Mouse (Mus musculus) limb, embryonic 13.5 days (tissue): Measurements from ENCODE around the gene Ptprg. TPM values are rescaled to one million over a fixed set of nuclear protein-coding genes. Genes with fewer than 3 reads are reported as not detected.

ENCODE experiments used
- ATAC-seq: fragments of 200-750 bp; cut with Nextera tagmentation; 2 replicates; pipeline ENCODE4 v1.8.0; 2017; ENCODE audit warnings: low read depth, moderate number of reproducible peaks, moderate TSS enrichment; ENCODE audit not compliant: low FRiP score
- H3K27ac ChIP-seq: fragments of 300-500 bp; sonication (generic); 2 replicates; pipeline ENCODE4 v1.5.1; 2015; ENCODE audit warnings: inconsistent platforms, mild to moderate bottlenecking, moderate library complexity
- H3K27me3 ChIP-seq: fragments of 300-500 bp; sonication (generic); 2 replicates; pipeline ENCODE4 v1.6.1; 2015; ENCODE audit warnings: mild to moderate bottlenecking, inconsistent platforms
- H3K36me3 ChIP-seq: fragments of 300-500 bp; sonication (generic); 2 replicates; pipeline ENCODE4 v1.6.1; 2015; ENCODE audit warnings: inconsistent platforms, mild to moderate bottlenecking, moderate library complexity
- H3K4me1 ChIP-seq: fragments of 300-500 bp; sonication (generic); 2 replicates; pipeline ENCODE4 v1.6.1; 2015; ENCODE audit warnings: inconsistent platforms
- H3K4me2 ChIP-seq: fragments of 300-500 bp; sonication (generic); replicated peaks from 2 replicates; pipeline ENCODE4 v1.6.1; 2015; ENCODE audit warnings: inconsistent platforms, mild to moderate bottlenecking, moderate library complexity
- H3K4me3 ChIP-seq: fragments of 300-500 bp; sonication (generic); 2 replicates; pipeline ENCODE4 v1.5.1; 2015; ENCODE audit warnings: moderate library complexity, mild to moderate bottlenecking, inconsistent platforms
- H3K9ac ChIP-seq: fragments of 300-500 bp; sonication (generic); 2 replicates; pipeline ENCODE4 v1.6.1; 2015; ENCODE audit warnings: mild to moderate bottlenecking, inconsistent platforms
- H3K9me3 ChIP-seq: fragments of 300-500 bp; sonication (generic); 2 replicates; pipeline ENCODE4 v1.6.1; 2016; ENCODE audit warnings: inconsistent platforms
- WGBS: fragments of 180-500 bp; shearing (Covaris S2); methylation state at CpG from one replicate; pipeline ENCODE4 v1.1.7; 2015; 5-methylcytosine and 5-hydroxymethylcytosine counted together
- polyA plus RNA-seq: library from polyadenylated mRNA; unstranded; fragments of >200 nt; fragmentation: Nextera tagmentation; extraction: Ambion mirVana; gene quantifications from 2 replicates; pipeline ENCODE4 v1.2.1, GENCODE M21; 2015

Gene Ptprg
- polyA plus RNA-seq, 1 experiment from 2014 or later = 38.4 TPM

DNA sequence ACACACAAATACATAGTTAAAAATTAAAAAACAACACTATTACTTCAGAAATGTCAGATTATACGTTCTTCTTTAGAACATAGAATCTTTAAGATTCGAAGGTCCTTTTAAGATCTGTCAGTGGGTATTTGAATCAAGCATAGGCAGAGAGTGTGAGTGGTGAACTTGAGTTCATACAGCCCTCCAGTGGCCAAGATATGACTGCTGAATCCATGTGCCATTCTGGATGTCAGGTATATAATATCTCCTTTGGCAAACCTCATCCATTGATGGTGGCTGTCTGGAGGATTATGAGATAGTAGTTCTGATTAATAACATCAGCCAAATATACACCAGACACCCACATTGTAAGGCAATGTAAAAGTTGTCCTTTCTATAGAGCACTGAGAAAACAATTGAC lies 266.0 kb downstream of the Ptprg start:
- ATAC-seq = no peak
- Histone ChIP-seq H3K27me3 (no peaks in the 10 kb centered on the region), H3K4me3 (no peak overlapping the region), H3K27ac (no peak overlapping the region), H3K36me3 (no peaks in the 10 kb centered on the region), H3K4me2 (no peak overlapping the region), H3K4me1 (peaks cover 24% of the 10 kb centered on the region), H3K9me3 (no peaks in the 10 kb centered on the region), H3K9ac (no peak overlapping the region)
- whole genome bisulfite sequencing = 84% methylated on average over 2 of the region's 2 CpGs

DNA sequence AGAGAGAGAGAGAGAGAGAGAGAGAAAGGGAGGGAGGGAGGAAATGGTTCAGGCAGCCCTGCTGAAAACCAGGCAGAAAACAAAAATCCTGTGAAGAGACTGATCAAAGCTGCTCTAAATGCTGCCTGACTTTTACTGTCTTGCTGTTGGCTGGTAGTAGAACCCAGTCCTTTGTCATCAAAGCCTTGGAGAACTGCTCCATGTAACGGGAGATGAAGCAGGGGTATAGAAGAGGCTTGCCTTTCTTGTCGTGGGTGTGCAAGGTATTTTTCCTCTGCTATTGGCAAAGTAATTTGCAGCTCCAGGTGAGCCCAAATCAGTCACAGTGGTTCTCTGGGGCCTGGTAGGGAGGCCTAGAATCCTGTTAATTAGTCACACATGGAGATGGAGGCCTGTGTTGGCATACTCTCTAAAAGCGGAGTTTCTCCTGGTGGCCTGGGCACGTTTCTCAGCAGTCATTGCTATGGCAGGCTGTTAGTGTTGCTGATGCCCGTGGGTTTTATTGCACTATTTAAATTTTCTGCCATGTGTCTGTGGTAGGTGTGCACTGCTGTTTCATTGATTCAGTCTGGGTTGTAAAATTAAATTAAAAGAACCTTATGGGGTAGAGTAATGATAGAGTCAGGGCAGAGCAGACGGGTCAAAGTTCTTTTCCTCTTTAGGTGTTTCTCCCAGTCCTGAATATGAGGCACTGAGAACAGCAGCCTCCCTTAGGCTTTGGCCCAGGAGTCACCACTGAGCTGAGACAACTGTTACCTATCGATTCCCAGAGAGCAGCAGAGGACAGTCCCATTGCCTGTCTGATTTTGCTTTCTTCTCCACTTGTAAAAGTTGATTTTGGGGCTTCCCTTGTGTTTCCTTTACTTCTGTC lies 269.7 kb downstream of the Ptprg start:
- Histone ChIP-seq H3K9ac (no peak overlapping the region), H3K4me1 (peaks cover 39% of the 10 kb centered on the region), H3K9me3 (no peaks in the 10 kb centered on the region), H3K36me3 (no peaks in the 10 kb centered on the region), H3K4me3 (no peak overlapping the region), H3K27me3 (no peaks in the 10 kb centered on the region), H3K4me2 (peak overlapping the region; percentile 19; the same call in 1 of the 2 replicates), H3K27ac (no peak overlapping the region)
- peak; percentile 62 for ATAC-seq
- 11% methylated on average over 7 of the region's 7 CpGs for WGBS

DNA sequence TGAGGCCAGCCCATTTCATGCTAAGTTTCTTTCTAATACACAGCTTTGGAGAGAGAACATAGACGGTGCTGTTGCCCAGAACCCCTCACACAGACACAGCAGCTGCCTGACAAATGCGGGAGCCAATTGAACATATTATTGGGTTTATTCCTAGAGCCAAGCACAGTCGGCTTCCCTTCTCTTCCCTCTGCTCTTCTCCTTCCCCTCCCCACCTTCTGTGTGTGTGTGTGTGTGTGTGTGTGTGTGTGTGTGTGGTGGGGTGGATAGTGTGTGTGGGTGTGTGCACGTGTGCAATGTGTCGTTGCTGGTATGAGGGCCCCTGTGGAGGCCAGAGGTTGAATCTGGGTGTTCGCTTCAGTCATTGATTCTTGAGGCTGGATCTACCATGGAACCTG lies 270.4 kb downstream of the Ptprg start:
- no peaks in the 10 kb centered on the region for H3K27me3 ChIP-seq
- no peaks in the 10 kb centered on the region for H3K9me3 ChIP-seq
- H3K4me1 ChIP-seq = peaks cover 41% of the 10 kb centered on the region
- H3K36me3 ChIP-seq = no peaks in the 10 kb centered on the region
- 42% methylated on average over 6 of the region's 6 CpGs for WGBS
- H3K4me2 ChIP-seq = no peak overlapping the region
- H3K9ac ChIP-seq = no peak overlapping the region
- H3K4me3 ChIP-seq = no peak overlapping the region
- ATAC-seq = no peak
- H3K27ac ChIP-seq = no peak overlapping the region

DNA sequence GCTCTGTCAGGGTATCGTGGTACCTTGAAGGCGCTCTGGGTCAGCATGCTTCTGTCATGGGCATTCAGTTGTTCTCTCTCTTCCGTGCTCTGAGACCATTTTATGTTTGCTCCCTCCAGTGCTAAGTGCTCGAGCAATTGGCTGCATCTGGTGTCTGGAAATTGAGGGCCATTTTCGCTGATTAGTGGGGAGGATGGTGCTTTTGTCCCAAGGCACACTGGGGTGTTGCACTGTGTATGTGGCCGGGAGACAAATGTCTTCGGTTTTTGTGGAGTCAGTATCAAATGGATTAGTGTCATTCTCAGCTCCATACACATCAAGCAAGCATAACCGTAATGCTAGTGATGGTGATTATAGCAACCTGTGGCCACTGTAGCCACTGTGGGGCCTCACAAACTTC lies 271.6 kb downstream of the Ptprg start:
- Histone ChIP-seq H3K9me3 (no peaks in the 10 kb centered on the region), H3K4me3 (no peak overlapping the region), H3K4me1 (peaks cover 41% of the 10 kb centered on the region), H3K27me3 (no peaks in the 10 kb centered on the region), H3K9ac (no peak overlapping the region), H3K27ac (no peak overlapping the region), H3K4me2 (no peak overlapping the region), H3K36me3 (no peaks in the 10 kb centered on the region)
- ATAC-seq = no peak
- 46% methylated on average over 8 of the region's 8 CpGs for WGBS

DNA sequence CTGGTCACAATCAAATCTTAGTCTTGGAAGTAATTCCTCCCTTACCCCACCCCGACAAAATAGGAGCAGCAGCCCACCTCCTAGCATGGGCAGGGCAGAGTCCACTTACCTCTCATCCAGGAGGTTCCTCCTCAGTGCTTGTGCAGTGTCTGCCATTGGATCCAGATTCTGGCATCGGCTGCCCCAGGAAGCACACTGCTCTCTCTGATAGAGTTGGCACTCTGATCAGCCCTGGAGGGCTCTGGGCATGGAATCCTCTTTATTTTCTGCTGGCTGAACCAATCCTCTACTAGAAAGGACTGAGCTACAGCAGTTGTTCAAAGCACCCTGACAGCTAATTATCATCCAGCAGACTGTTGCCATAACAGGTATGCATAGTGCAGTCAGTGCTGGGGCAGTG lies 272.2 kb downstream of the Ptprg start:
- Histone ChIP-seq H3K27ac (no peak overlapping the region), H3K27me3 (no peaks in the 10 kb centered on the region), H3K9ac (no peak overlapping the region), H3K4me1 (peaks cover 41% of the 10 kb centered on the region), H3K4me3 (no peak overlapping the region), H3K36me3 (no peaks in the 10 kb centered on the region), H3K4me2 (no peak overlapping the region), H3K9me3 (no peaks in the 10 kb centered on the region)
- WGBS = 80% methylated on average over 2 of the region's 2 CpGs
- ATAC-seq = no peak

DNA sequence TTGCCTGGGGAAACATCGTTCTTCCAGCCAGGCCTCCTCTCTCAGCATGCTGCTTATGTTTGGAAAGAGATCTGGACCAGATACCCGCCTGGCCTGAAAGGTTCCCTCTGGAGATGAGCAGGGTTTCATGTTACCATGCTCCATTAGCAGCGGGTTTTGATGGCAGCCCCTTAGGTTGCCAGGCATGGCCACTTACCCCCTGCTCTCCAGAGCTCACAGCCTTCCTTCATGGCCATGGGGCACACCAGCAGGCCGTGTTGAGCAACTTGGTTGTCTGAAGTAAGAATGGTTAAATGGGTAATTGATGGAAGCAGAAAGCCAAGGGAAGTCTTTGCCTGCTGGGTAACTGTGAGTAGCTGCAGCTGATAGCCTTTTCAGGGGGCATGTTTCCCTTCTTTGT lies 274.8 kb downstream of the Ptprg start:
- WGBS = 17% methylated on average over 4 of the region's 4 CpGs

DNA sequence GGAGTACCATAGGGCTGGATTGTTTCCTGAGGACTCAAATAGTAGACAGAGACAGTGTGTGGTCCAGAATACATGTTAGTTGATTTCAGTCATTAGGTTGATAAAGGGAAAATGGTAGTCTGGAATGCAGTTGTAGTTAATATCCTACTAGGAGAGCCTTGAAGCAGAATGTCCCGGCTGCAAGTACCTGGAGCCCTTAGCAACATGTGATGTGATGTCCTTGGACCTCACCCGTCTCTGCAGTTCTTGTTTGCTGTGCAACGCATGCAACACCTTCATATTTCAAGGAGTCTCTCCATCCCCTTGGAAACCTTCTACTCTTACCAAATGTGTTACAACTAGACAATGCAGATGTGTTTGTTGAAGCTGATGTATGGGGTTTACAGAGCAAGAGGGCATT lies 280.3 kb downstream of the Ptprg start:
- Histone ChIP-seq H3K4me3 (no peak overlapping the region), H3K9ac (no peak overlapping the region), H3K4me2 (no peak overlapping the region), H3K27me3 (no peaks in the 10 kb centered on the region), H3K36me3 (no peaks in the 10 kb centered on the region), H3K4me1 (0 out of 2 replicates have a peak, but pooled peaks cover 3% of the 10 kb centered on the region), H3K9me3 (no peaks in the 10 kb centered on the region), H3K27ac (no peak overlapping the region)
- WGBS = 87% methylated on average over 3 of the region's 3 CpGs
- ATAC-seq = no peak

More for the DNA sequence above, 274.8 kb downstream of the Ptprg start:
- Histone ChIP-seq H3K4me2 (no peak overlapping the region), H3K9ac (no peak overlapping the region), H3K27ac (no peak overlapping the region), H3K27me3 (no peaks in the 10 kb centered on the region), H3K36me3 (no peaks in the 10 kb centered on the region), H3K4me1 (peaks cover 29% of the 10 kb centered on the region), H3K4me3 (no peak overlapping the region), H3K9me3 (no peaks in the 10 kb centered on the region)
- ATAC-seq = no peak

DNA sequence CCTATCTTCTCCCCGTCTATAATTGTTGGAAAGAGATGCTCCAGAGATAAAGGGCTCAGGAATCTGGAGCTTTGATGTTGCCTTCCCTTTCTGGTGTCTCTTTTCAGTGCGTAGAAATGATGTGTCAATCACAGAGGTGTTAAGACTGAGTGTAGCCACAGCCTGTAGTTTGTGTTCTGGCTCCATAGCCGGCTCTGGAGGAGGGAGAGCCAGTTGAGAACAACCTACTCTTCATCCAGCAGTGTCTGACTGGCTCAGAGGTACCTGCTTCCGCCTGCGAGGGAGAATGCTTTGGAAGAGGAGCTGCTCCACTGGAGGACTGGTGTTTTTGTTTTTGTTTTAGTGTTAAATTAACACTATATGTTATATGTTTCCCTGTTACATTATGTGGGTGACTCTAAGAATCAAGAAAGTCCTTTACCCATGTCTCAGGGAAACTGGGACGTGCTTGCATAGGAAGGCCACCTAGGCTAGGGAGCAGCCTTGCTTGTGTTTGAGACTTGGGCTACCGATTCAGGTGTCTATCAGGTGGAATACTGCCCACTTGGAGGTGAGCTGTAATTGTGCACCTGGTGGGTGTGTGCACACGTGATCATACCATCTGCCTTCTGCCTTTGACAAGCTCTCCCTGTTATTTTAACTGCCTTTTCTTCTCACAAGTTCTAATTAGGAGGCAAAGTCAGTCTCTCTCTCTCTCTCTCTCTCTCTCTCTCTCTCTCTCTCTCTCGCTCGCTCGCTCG lies 282.5 kb downstream of the Ptprg start:
- Histone ChIP-seq H3K4me2 (no peak overlapping the region), H3K9ac (no peak overlapping the region), H3K4me3 (no peak overlapping the region), H3K9me3 (no peaks in the 10 kb centered on the region), H3K4me1 (0 out of 2 replicates have a peak, but pooled peaks cover 3% of the 10 kb centered on the region), H3K27me3 (no peaks in the 10 kb centered on the region), H3K36me3 (no peaks in the 10 kb centered on the region), H3K27ac (no peak overlapping the region)
- WGBS = 68% methylated on average over 12 of the region's 12 CpGs
- ATAC-seq = no peak

DNA sequence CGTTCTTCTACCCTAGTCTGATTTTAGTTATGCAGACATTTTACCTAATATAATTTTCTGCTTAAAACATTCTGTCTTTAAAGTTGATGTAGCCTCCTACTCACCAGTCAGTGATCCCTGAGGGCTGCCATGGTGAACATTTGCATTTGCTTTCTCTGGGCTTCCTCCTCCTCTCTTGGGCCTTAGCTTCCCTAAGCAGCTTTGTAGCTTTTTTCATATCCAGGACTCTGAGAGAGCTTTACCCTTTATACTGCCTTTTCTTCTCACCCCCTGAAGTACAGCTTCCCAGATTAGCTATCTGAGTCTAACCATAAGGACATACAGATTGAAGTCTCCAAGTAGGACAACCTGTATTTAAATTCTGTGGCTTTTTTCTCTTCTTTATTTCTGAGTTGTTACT lies 284.4 kb downstream of the Ptprg start:
- Histone ChIP-seq H3K4me2 (no peak overlapping the region), H3K27ac (no peak overlapping the region), H3K9me3 (no peaks in the 10 kb centered on the region), H3K4me1 (peaks cover 8% of the 10 kb centered on the region; the same call in 1 of the 2 replicates), H3K9ac (no peak overlapping the region), H3K36me3 (no peaks in the 10 kb centered on the region), H3K4me3 (no peak overlapping the region), H3K27me3 (no peaks in the 10 kb centered on the region)
- ATAC-seq = no peak
- 95% methylated on average over 1 of the region's 1 CpGs for WGBS

DNA sequence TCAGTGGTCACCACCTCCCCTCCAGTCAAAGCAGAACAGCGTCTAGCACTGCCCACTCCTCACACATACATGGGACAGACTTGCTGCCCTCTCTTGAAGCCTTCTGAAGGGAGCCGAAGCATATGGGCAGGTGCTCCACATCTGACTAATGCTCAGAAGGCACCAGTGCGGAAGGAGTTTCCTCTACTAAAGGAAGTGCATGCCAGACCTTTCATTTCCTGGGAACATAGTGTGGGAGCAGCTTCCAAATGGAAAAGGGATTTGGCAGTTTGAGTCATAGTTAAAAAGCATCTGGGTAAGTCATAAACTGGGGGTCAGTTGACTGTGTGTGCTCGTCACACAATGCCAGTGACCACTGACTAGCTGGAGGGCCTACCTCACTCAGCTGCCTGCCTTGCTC lies 288.3 kb downstream of the Ptprg start:
- H3K4me3 ChIP-seq = no peak overlapping the region
- no peak for ATAC-seq
- no peaks in the 10 kb centered on the region for H3K36me3 ChIP-seq
- H3K27me3 ChIP-seq = no peaks in the 10 kb centered on the region
- no peaks in the 10 kb centered on the region for H3K9me3 ChIP-seq
- no peak overlapping the region for H3K9ac ChIP-seq
- 59% methylated on average over 4 of the region's 4 CpGs for WGBS
- H3K4me2 ChIP-seq = no peak overlapping the region
- no peak overlapping the region for H3K27ac ChIP-seq
- H3K4me1 ChIP-seq = peaks cover 8% of the 10 kb centered on the region; the same call in 1 of the 2 replicates

DNA sequence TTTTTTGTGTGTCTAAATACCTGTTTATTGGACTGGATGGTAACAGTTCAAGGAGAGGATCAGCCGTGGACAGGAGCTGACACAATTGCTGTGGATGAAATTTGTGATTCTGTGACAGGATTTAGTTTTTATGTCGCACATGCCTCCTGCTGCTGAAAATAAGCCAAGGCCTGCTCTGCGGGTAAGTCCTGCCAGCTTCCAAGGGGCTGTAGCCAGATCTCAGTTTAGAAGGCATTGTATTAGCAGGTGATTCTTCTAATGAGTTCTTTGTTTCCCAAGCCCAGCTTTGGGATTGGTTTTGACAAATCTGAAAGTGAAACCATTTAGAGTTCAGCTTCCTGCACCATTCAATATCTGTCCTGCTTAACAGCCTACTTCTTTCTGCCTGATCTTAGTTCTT lies 299.6 kb downstream of the Ptprg start:
- H3K4me3 ChIP-seq = no peak overlapping the region
- WGBS = 67% methylated on average over 3 of the region's 3 CpGs
- peaks cover 2% of the 10 kb centered on the region for H3K4me1 ChIP-seq
- H3K9ac ChIP-seq = no peak overlapping the region
- H3K36me3 ChIP-seq = no peaks in the 10 kb centered on the region
- H3K4me2 ChIP-seq = no peak overlapping the region
- H3K9me3 ChIP-seq = no peaks in the 10 kb centered on the region
- H3K27me3 ChIP-seq = no peaks in the 10 kb centered on the region
- no peak overlapping the region for H3K27ac ChIP-seq
- ATAC-seq = no peak

DNA sequence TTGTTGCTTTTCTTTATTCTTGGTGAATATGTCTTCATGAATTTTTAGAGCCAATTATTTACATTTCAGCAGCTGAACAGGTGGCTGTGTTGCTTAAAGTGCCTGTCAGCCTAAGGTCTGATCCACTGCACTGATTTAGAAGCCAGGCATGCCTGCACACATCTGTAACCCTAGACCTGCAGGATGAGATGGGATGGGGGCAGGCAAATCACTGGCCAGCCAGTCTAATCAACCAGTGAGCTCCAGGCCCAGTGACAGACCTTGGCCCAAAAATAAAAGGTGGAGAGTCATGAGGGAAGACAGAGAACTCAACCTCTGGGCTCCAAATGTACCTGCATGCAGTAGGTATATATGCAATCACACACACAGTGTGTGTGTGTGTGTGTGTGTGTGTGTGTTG lies 302.2 kb downstream of the Ptprg start:
- Histone ChIP-seq H3K4me2 (no peak overlapping the region), H3K27ac (no peak overlapping the region), H3K4me1 (peaks cover 28% of the 10 kb centered on the region), H3K9ac (no peak overlapping the region), H3K9me3 (no peaks in the 10 kb centered on the region), H3K4me3 (no peak overlapping the region), H3K27me3 (no peaks in the 10 kb centered on the region), H3K36me3 (no peaks in the 10 kb centered on the region)
- no peak for ATAC-seq
